Mouse (Mus musculus): ENCODE data around the gene Polrmt. TPM values are rescaled to one million over a fixed set of nuclear protein-coding genes. Genes with fewer than 3 reads are reported as not detected.

Gene Polrmt
- total and polyA plus RNA-seq, 3 experiments = 13.5 to 50.5 (median 49.0) TPM

GRCm38 (mm10) chr10:79778006-79778405 is 31.6 kb upstream of the Polrmt start:
- Histone ChIP-seq H3K27ac (ENCODE audit: insufficient read depth, low read depth) (no peak overlapping the region), H3K36me3 (replicated peaks in 1 of 2; ENCODE audit: control insufficient read depth in 1 of 2, insufficient read depth in 1 of 2, low read length in 1 of 2) (no peaks in the 10 kb centered on the region), H3K4me3 (replicated peaks in 1 of 3; ENCODE audit: low read depth in 2 of 3, low read length in 2 of 3, poor library complexity in 1 of 3) (no peak overlapping the region), H3K27me3 (replicated peaks) (peaks cover 74% of the 10 kb centered on the region), H3K4me1 (ENCODE audit: control insufficient read depth in 1 of 2, insufficient read depth in 2 of 2) (peaks cover 13 to 31% of the 10 kb centered on the region in 2 experiments), H3K9me3 (replicated peaks; ENCODE audit: low read length) (peaks cover 12% of the 10 kb centered on the region), H3K4me2 (ENCODE audit: insufficient read depth, low read depth, poor library complexity, severe bottlenecking) (no peak overlapping the region), H3K9ac (ENCODE audit: insufficient read depth, low read depth) (no peak overlapping the region), H3K79me2 (replicated peaks; ENCODE audit: control insufficient read depth, extremely low read depth, insufficient read depth, poor library complexity, severe bottlenecking) (no peaks in the 10 kb centered on the region)
- TF ChIP-seq USF2 (conservative IDR thresholded peaks at IDR 0.05; ENCODE audit: low read depth, low read length) (no peak), SIN3A (IDR thresholded peaks at IDR 0.05; ENCODE audit: low read length) (no peak), TCF12 (IDR thresholded peaks at IDR 0.05; ENCODE audit: low read depth, low read length) (no peak), POLR2AphosphoS2 (IDR thresholded peaks at IDR 0.05; ENCODE audit: low read depth, low read length) (no peak), ZKSCAN1 (IDR thresholded peaks at IDR 0.05; ENCODE audit: borderline replicate concordance, low read depth, low read length) (no peak), MYC (IDR thresholded peaks at IDR 0.05; ENCODE audit: low read depth, low read length) (no peak), CHD2 (IDR thresholded peaks at IDR 0.05; ENCODE audit: low read length) (no peak), ELF1 (IDR thresholded peaks at IDR 0.05; ENCODE audit: low read depth, low read length) (no peak), MAX (IDR thresholded peaks at IDR 0.05; ENCODE audit: low read length) (no peak), UBTF (IDR thresholded peaks at IDR 0.05; ENCODE audit: low read depth, low read length) (no peak)
- in situ Hi-C loops (cut with MboI; ENCODE audit: low pct_ligation_motif_present, low pct_unique_long_range_greater_than_20kb, low sequenced_read_pairs) = no loop called here
- dilution Hi-C loops (cut with MboI; ENCODE audit: extremely low pct_ligation_motif_present, extremely low pct_unique_long_range_greater_than_20kb, low sequenced_read_pairs) = no loop called here
- DNase-seq (ENCODE audit: extremely low read depth) = no peak

DNA sequence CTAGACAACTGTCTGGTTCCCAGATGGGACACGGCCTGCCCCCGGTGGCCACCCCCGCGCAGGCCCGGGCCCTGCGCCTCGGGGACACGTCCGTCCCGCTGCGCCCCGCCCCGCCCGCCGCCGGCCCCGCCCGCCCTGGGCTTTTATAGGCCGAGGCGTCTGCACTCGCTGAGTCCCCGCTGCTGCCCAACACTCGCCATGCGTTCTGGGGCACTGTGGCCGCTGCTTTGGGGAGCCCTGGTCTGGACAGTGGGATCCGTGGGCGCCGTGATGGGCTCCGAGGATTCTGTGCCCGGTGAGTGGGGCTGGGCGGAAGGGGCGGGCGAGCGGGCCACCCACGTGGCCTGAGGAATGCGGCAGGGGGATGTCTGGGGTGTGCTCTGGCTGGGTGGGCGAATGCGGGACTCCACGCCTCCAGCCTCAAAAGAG is 30.7 kb upstream of the Polrmt start, which contains the start of gene Fstl3:
Gene Fstl3, plus strand, starts transcription at position 170 of the 429 bp plus-strand sequence.
- no peak for DNase-seq (ENCODE audit: extremely low read depth)
- no peak within 1 kb of the TSS for H3K4me3 ChIP-seq (replicated peaks in 1 of 3; ENCODE audit: low read depth in 2 of 3, low read length in 2 of 3, poor library complexity in 1 of 3)
- H3K9ac ChIP-seq (ENCODE audit: insufficient read depth, low read depth) = no peak within 1 kb of the TSS
- H3K79me2 ChIP-seq (replicated peaks; ENCODE audit: control insufficient read depth, extremely low read depth, insufficient read depth, poor library complexity, severe bottlenecking) = no peaks in the 10 kb centered on the region
- dilution Hi-C loops (cut with MboI; ENCODE audit: extremely low pct_ligation_motif_present, extremely low pct_unique_long_range_greater_than_20kb, low sequenced_read_pairs) = no loop called here
- no peaks in the 10 kb centered on the region for H3K36me3 ChIP-seq (replicated peaks in 1 of 2; ENCODE audit: control insufficient read depth in 1 of 2, insufficient read depth in 1 of 2, low read length in 1 of 2)
- H3K4me1 ChIP-seq (ENCODE audit: control insufficient read depth in 1 of 2, insufficient read depth in 2 of 2) = peaks cover 13 to 30% of the 10 kb centered on the region in 2 experiments
- no peak within 1 kb of the TSS for H3K27ac ChIP-seq (ENCODE audit: insufficient read depth, low read depth)
- no peak within 1 kb of the TSS for H3K4me2 ChIP-seq (ENCODE audit: insufficient read depth, low read depth, poor library complexity, severe bottlenecking)
- no peak for TF ChIP-seq TBP (conservative IDR thresholded peaks at IDR 0.05; ENCODE audit: low read depth, low read length)
- TF ChIP-seq JUND (conservative IDR thresholded peaks at IDR 0.05; ENCODE audit: low read depth, low read length) = no peak
- TF ChIP-seq CHD1 (IDR thresholded peaks at IDR 0.05; ENCODE audit: low read depth, low read length) = no peak
- no peak for TF ChIP-seq SMC3 (IDR thresholded peaks at IDR 0.05; ENCODE audit: low read depth, low read length)
- no peak for TF ChIP-seq IRF4 (IDR thresholded peaks at IDR 0.05; ENCODE audit: low read depth, low read length)
- no peak for TF ChIP-seq MXI1 (IDR thresholded peaks at IDR 0.05; ENCODE audit: low read depth, low read length)
- TF ChIP-seq UBTF (IDR thresholded peaks at IDR 0.05; ENCODE audit: low read depth, low read length) = no peak
- TF ChIP-seq MAZ (IDR thresholded peaks at IDR 0.05; ENCODE audit: low read depth, low read length) = no peak
- TF ChIP-seq ETS1 (conservative IDR thresholded peaks at IDR 0.05; ENCODE audit: low read depth, low read length) = no peak
- no peak for TF ChIP-seq CTCF (conservative IDR thresholded peaks at IDR 0.05 in 1 of 2, IDR thresholded peaks at IDR 0.05 in 1 of 2; ENCODE audit: low read depth in 2 of 2, low read length in 2 of 2)
- peaks cover 17% of the 10 kb centered on the region for H3K9me3 ChIP-seq (replicated peaks; ENCODE audit: low read length)
- in situ Hi-C loops (cut with MboI; ENCODE audit: low pct_ligation_motif_present, low pct_unique_long_range_greater_than_20kb, low sequenced_read_pairs) = no loop called here
- peaks cover 65% of the 10 kb centered on the region for H3K27me3 ChIP-seq (replicated peaks)
